Mouse (Mus musculus): ENCODE measurements around the gene 4930404H24Rik.

DNA sequence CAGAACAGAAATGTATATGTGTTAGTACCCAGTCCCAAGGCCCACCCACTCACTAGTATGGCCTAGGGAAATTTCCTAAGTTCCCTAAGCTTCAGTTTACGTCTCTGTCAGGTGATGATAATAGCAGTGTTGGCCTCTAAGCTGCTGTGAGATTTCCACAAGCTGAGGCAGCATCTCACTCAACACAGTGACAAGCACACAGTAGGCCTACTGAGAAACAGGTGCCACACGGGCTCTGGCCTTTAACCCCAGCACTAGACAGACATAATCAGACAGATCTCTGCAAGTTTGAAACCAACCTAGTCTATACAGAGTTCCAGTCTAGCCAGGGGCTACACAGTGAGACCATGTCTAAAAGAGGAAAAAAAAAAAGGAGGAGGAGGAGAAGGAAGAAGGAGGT is 32.1 kb downstream of the 4930404H24Rik start:
- no peak for TF ChIP-seq EP300 (IDR thresholded peaks at IDR 0.05)
- no peak for TF ChIP-seq CTCF (IDR thresholded peaks at IDR 0.05)

Measured in lung, postnatal 0 days (tissue).